Mouse (Mus musculus): Measurements from ENCODE around the gene Kcnab2. TPM values are rescaled to one million over a fixed set of nuclear protein-coding genes. Genes with fewer than 3 reads are reported as not detected.

Gene Kcnab2
- total and polyA plus RNA-seq, 3 experiments: 35.3 to 95.8 (median 58.3) TPM

GRCm38 (mm10) chr4:152351422-152352305 lies 126.0 kb downstream of the Kcnab2 start:
- peaks cover 0 to under 1% of the 10 kb centered on the region in 2 experiments for H3K36me3 ChIP-seq (replicated peaks in 1 of 2; ENCODE audit: control insufficient read depth in 1 of 2, insufficient read depth in 1 of 2, low read length in 1 of 2)
- in situ Hi-C loops (cut with MboI; ENCODE audit: low pct_ligation_motif_present, low pct_unique_long_range_greater_than_20kb, low sequenced_read_pairs) (loop anchor here (5.0 kb wide), 1 partner anchor 66 kb away; no protein-coding TSS in a partner anchor), dilution Hi-C loops (cut with MboI; ENCODE audit: extremely low pct_ligation_motif_present, extremely low pct_unique_long_range_greater_than_20kb, low sequenced_read_pairs) (no loop called here)
- no peak overlapping the region for H3K9ac ChIP-seq (ENCODE audit: insufficient read depth, low read depth)
- H3K4me3 ChIP-seq (replicated peaks in 1 of 3; ENCODE audit: low read depth in 2 of 3, low read length in 2 of 3, poor library complexity in 1 of 3): no peak overlapping the region
- H3K79me2 ChIP-seq (replicated peaks; ENCODE audit: control insufficient read depth, extremely low read depth, insufficient read depth, poor library complexity, severe bottlenecking): no peaks in the 10 kb centered on the region
- peaks cover 7% of the 10 kb centered on the region for H3K27me3 ChIP-seq (replicated peaks)
- no peak overlapping the region for H3K27ac ChIP-seq (ENCODE audit: insufficient read depth, low read depth)
- H3K4me1 ChIP-seq (ENCODE audit: control insufficient read depth in 1 of 2, insufficient read depth in 2 of 2): peaks cover 13 to 19% of the 10 kb centered on the region in 2 experiments
- no peak for TF ChIP-seq ZC3H11A (IDR thresholded peaks at IDR 0.05; ENCODE audit: low read depth, low read length)
- no peak for TF ChIP-seq MYC (IDR thresholded peaks at IDR 0.05; ENCODE audit: low read depth, low read length)
- TF ChIP-seq ETS1 (conservative IDR thresholded peaks at IDR 0.05; ENCODE audit: low read depth, low read length): no peak
- TF ChIP-seq MAZ (IDR thresholded peaks at IDR 0.05; ENCODE audit: low read depth, low read length): no peak
- TF ChIP-seq JUN (IDR thresholded peaks at IDR 0.05; ENCODE audit: insufficient read depth, low read depth, low read length): no peak
- TF ChIP-seq HCFC1 (IDR thresholded peaks at IDR 0.05; ENCODE audit: low read depth, low read length): no peak
- no peak for TF ChIP-seq NELFE (IDR thresholded peaks at IDR 0.05; ENCODE audit: low read depth, low read length)
- TF ChIP-seq MAX (IDR thresholded peaks at IDR 0.05; ENCODE audit: low read length): no peak
- no peak for TF ChIP-seq ZKSCAN1 (IDR thresholded peaks at IDR 0.05; ENCODE audit: borderline replicate concordance, low read depth, low read length)
- H3K4me2 ChIP-seq (ENCODE audit: insufficient read depth, low read depth, poor library complexity, severe bottlenecking): no peak overlapping the region
- no peak for DNase-seq (ENCODE audit: extremely low read depth)
- H3K9me3 ChIP-seq (replicated peaks; ENCODE audit: low read length): no peaks in the 10 kb centered on the region

DNA sequence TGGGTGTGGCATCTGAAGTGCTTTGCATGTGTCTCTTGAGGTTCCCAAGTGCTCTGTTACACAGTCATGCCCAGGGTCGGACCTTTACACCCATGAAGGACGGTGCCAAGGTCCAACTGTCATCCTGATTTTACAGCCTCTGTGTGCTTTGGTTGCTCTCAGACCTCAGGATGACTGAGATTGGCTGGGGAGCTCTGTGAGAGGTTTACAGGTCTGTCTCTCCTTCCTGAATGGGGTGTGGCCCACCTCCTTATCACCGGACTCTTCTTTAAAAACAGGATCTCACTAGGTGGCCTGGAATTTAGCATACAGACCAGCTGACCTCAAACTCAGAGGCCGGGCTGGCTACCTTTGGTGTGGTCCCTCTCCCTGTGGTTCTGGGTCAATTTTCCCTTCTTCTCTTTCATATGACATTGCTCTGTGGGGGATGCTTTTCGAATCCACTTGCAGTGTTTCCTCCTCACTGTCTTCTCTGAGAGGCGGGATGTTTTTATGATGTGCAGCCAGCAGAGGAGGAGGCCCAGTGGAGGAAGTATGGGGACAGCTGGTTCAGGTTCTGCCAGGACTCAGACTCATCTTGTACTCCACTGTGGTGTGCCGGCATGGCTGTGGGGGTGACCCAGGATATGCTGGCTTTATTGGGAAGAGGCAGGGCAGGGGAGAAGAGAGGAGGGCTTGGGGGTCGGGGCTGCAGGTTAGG lies 126.8 kb downstream of the Kcnab2 start:
- Histone ChIP-seq H3K79me2 (replicated peaks; ENCODE audit: control insufficient read depth, extremely low read depth, insufficient read depth, poor library complexity, severe bottlenecking) (no peaks in the 10 kb centered on the region), H3K36me3 (replicated peaks in 1 of 2; ENCODE audit: control insufficient read depth in 1 of 2, insufficient read depth in 1 of 2, low read length in 1 of 2) (no peaks in the 10 kb centered on the region), H3K9me3 (replicated peaks; ENCODE audit: low read length) (no peaks in the 10 kb centered on the region), H3K27me3 (replicated peaks) (peaks cover 7% of the 10 kb centered on the region), H3K4me3 (replicated peaks in 1 of 3; ENCODE audit: low read depth in 2 of 3, low read length in 2 of 3, poor library complexity in 1 of 3) (no peak overlapping the region), H3K27ac (ENCODE audit: insufficient read depth, low read depth) (no peak overlapping the region), H3K4me2 (ENCODE audit: insufficient read depth, low read depth, poor library complexity, severe bottlenecking) (no peak overlapping the region), H3K4me1 (ENCODE audit: control insufficient read depth in 1 of 2, insufficient read depth in 2 of 2) (peaks cover 15 to 26% of the 10 kb centered on the region in 2 experiments), H3K9ac (ENCODE audit: insufficient read depth, low read depth) (no peak overlapping the region)
- no peak for DNase-seq (ENCODE audit: extremely low read depth)
- in situ Hi-C loops (cut with MboI; ENCODE audit: low pct_ligation_motif_present, low pct_unique_long_range_greater_than_20kb, low sequenced_read_pairs): loop anchor here (5.0 kb wide), 1 partner anchor 66 kb away; no protein-coding TSS in a partner anchor
- TF ChIP-seq UBTF (IDR thresholded peaks at IDR 0.05; ENCODE audit: low read depth, low read length) (no peak), TBP (conservative IDR thresholded peaks at IDR 0.05; ENCODE audit: low read depth, low read length) (no peak), MEF2A (IDR thresholded peaks at IDR 0.05; ENCODE audit: borderline replicate concordance, low read depth, low read length) (no peak), MYC (IDR thresholded peaks at IDR 0.05; ENCODE audit: low read depth, low read length) (no peak), NRF1 (IDR thresholded peaks at IDR 0.05; ENCODE audit: low read depth, low read length) (no peak), GABPA (IDR thresholded peaks at IDR 0.05; ENCODE audit: insufficient replicate concordance, low read depth, low read length) (no peak), USF1 (IDR thresholded peaks at IDR 0.05; ENCODE audit: low read depth, low read length) (no peak), ZNF384 (IDR thresholded peaks at IDR 0.05; ENCODE audit: low read depth, low read length) (no peak), POLR2AphosphoS2 (IDR thresholded peaks at IDR 0.05; ENCODE audit: low read depth, low read length) (no peak)
- dilution Hi-C loops (cut with MboI; ENCODE audit: extremely low pct_ligation_motif_present, extremely low pct_unique_long_range_greater_than_20kb, low sequenced_read_pairs): no loop called here

Measured in CH12.LX (cell line).